Mouse (Mus musculus) retina, postnatal 7 days (tissue): ENCODE results near the gene Med13l.

Experiments used
- DNase-seq: peaks from one replicate; pipeline ENCODE4 v3.0.0-alpha.2; 2012; ENCODE audit warnings: low read depth, low spot score

Gene Med13l

GRCm38 (mm10) chr5:118691025-118691709, 130.7 kb downstream of the Med13l start:
- no peak for DNase-seq

GRCm38 (mm10) chr5:118691710-118692040, 131.2 kb downstream of the Med13l start:
- DNase-seq: no peak

- no peak for DNase-seq
These were observed 133.5 kb downstream of the Med13l start for GRCm38 (mm10) chr5:118693996-118694395.

DNA sequence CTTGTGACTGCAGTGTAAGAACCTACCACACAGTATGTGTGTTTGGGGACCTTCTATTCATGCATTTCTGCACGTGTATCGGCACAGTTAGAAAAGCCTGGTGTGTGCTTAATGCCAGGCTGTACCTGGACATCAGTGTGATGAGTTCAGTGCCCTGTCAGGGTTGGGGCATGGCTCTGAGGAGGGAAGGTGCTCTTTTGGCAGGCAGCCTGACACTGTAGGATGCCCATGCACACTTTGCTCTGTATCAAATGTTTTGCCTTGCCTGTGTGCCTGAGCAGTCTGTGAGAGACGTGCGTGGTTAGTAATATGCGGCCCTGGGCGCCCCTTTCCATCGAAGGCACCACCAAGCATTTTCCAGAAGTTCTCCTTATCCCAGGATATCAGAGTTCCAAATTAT, 136.6 kb downstream of the Med13l start:
- no peak for DNase-seq

DNA sequence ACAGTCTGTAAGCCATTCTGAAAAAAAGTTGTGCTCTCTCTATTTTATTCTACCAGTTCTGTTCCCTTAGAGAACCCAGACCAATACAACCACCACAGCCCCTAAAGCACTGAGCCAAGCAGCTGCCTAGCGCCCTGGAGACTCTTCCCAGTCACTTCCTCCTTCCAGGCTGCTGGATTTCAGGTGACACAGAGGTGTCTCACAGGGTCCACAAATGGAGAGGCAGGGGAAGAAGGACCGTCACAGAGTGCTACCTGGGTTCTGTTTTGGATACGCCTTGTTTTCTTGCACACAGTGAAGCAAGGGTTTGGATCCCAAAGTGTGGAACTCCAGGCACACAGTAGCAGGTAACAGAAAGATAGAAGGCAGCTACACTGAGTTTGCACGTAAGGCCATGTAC, 140.5 kb downstream of the Med13l start:
- DNase-seq: no peak

GRCm38 (mm10) chr5:118702674-118703073, 142.2 kb downstream of the Med13l start:
- DNase-seq: no peak

DNA sequence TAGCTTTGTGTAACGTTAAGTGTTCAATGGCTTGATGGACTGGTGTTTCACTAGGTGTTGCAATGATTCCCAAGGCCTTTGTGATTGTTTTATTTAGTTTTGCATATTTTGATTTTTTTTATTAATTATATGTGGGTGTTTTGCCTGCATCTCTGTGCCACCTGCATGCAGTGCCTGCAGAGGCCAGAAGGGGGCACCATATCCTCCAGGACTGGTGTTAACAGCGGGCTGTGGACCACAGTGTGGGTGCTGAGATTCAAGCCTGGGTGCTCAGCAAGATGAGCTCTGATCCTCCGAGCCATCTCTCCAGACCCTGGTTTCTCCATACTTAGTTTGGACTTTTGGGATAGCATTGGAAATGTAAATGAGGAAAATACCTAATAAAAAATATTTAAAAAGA, 143.7 kb downstream of the Med13l start:
- no peak for DNase-seq

- DNase-seq: no peak
These were observed 144.5 kb downstream of the Med13l start for GRCm38 (mm10) chr5:118704960-118705359.

DNA sequence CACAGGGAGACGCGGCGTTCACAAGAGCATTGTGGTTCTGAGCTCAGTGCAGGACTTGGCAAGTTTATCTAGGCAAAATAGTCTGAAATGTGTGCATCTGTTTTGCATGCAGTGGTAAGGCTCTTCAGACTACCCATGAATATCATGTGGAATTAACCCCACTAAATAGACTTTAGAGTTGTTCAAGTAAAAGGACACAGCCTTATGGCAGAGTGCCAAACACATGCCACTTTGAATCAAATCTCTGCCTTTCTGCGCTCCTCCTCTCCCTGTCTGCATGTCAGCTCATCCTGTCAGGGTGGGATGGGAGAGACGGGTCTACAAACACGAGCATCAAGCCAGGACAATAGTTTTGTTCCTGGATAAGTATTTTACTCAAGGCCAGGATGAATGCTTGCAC, 145.5 kb downstream of the Med13l start:
- no peak for DNase-seq

DNA sequence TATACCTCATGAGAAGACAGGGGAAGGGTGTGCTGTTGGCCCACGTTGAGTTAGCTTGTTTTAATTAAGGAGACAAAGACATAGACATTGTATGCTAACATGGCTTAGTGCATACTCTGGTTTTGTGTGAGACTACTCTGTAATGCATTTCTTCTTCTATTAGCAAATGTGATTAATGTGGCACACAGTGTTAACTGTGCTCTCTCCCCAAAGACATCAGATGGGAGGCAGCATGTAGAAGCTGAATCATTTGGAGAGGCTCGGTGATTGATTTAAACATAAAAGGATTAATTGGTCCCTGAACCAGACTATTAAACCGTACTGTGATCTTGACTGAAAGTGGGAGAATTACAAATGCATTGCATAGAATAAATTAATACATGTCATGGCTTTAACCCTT, 145.9 kb downstream of the Med13l start:
- DNase-seq: no peak

GRCm38 (mm10) chr5:118707501-118707900, 147.0 kb downstream of the Med13l start:
- DNase-seq: no peak

GRCm38 (mm10) chr5:118708215-118708949, 147.9 kb downstream of the Med13l start:
- DNase-seq: no peak

DNA sequence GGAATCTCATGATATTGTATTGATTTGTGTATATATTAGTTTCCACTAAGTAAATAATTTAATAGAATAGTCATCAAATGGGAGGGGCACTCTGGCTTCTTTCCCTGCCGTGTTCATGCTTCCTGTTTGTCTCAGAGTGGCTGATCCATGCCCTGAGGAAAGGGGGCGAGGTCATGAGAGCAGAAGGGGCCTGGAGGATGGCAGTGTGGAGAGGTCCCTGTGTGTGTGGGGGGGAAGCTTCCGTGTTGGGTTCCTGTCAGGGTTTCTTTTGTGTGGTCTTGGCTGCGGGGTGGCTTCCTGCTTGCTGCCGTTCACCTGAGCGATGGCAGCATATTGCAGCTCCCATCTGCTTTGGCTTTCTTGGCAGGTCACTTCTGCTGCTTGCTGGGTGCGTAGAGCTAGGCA, 149.4 kb downstream of the Med13l start:
- no peak for DNase-seq

DNA sequence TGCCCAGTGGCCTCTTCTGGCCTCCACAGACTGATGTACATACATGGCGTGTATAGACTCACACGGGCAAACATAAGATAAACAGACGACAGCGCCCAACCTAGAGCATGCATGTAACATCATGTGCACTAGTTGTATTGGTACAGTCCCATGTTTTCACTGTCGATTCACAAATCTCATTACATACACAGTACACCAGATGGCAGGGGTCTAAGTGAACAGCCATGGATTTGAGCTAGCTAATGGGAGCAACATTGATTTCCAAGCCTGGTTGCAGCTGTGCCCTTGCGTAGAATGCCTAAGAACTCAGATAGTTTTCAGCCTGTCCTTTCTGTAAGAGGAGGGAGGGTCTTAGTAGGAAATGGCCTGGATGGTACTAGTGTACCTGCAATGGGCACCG, 155.0 kb downstream of the Med13l start:
- no peak for DNase-seq

DNA sequence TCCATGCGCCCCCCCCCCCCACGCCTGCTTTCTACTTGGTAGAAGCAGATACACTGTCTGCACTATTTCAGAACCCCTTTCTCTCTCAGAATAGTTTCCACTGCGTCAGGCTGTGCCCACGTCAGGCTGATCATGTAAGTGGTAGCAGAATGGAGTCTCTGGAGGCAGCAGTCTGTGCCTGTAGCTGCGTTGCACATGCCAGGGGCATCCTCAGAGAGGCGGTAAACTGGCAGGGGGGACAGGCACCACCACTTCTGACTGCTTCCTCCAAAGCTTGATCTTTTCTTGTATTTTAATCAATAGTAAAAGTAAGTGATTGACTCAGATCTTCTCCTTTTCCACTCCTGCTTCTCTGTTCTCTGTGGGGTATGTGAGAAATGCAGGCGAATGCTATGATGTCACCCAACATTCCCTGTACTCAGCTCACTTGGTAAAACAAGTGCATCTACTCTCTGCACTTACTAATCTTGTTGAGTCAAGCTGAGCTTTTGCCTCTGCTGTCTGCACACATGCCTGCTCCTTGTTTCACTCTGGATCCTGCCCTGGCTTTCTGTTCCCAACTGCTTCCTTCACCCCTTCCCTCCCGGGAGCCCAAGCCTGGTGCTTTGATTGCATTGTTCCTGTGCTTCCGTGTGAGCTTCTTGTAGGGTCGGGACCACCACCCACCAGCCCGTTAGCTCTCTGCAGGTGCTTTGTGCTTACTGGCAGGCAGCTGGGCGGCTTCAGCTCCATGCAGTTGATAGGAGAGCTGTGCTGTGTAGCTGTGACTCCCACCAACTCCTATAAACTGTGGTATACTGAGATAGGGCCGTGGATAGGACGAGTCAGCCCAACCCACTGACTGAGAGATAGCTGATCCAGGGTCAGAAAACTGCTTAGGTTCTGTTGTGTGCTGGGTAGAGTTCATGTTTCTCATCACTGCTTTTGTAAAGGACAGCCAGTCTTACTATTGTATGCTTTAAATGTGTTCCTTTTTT, 156.1 kb downstream of the Med13l start:
- no peak for DNase-seq

GRCm38 (mm10) chr5:118717456-118717855, 157.0 kb downstream of the Med13l start:
- DNase-seq: no peak

- DNase-seq: no peak
These were observed 157.6 kb downstream of the Med13l start for GRCm38 (mm10) chr5:118718070-118718469.

DNA sequence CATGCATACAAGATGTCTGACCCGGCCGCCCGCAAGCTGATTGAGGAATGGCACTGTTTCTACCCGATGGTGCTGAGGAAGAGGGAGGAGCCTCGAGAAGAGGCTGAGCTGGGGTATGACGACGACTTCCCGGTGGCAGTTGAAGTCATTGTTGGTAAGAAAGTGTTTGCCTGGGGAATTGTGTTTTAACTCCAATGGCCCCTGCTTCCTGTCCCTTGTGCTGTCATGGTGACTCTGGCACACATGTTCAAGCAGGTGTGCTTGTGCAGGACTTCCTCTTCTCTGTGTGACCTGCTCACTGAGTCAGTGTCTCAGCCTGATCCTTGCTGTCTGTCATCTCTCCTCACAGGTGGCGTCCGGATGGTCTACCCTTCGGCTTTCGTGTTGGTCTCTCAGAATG, 160.9 kb downstream of the Med13l start:
- no peak for DNase-seq

DNA sequence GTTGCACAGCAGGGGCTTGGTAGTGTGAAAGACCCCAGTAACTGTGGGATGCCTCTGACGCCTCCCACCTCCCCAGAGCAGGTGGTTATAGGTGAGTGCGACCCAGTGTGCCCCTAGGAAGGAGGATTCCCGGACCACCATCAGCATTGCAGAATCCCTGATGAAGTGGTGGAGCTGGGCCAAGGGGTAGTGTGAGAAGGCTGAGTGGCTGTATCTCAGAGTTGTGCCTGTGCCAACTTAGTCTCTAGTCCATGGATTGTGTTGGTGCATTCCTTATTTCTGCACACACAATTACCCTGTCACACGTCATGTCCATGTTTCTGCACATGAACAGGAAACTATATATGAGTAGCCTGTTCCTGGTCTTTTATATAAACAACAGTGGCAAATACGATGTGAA, 161.4 kb downstream of the Med13l start:
- no peak for DNase-seq

DNA sequence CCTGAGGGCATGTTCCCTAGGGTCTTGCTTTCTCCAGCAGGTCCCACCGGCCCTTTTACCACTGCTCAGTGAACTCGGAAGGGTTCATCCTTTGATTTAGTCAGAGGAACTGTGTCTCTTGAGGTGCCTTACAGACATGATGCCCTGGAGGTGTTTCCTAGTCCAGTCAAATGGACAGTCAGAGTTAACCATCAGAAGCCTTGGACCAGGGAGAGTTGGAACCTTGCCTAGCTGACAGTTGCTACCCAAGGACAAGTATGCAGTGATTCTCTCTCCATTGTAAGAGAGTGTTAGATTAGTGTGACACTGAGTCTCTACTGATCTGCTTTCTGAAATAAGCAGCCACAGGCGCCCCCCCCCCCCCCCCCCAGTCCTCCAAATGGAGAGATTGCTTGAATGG, 162.0 kb downstream of the Med13l start:
- no peak for DNase-seq

GRCm38 (mm10) chr5:118725425-118725824, 164.9 kb downstream of the Med13l start:
- DNase-seq: no peak

- no peak for DNase-seq
These were observed 165.5 kb downstream of the Med13l start for GRCm38 (mm10) chr5:118725886-118726505.
